Mouse (Mus musculus) forebrain, embryonic 12.5 days (tissue): ENCODE measurements around the gene Vmn2r71. TPM values are rescaled to one million over a fixed set of nuclear protein-coding genes. Genes with fewer than 3 reads are reported as not detected.

Experiments
- ATAC-seq: fragments of 200-750 bp; cut with Nextera tagmentation; 2 replicates; pipeline ENCODE4 v1.8.0; 2017; ENCODE audit warnings: moderate TSS enrichment; ENCODE audit not compliant: low FRiP score
- H3K27ac ChIP-seq: fragments of 300-500 bp; sonication (generic); 2 replicates; pipeline ENCODE4 v1.5.1; 2016; ENCODE audit warnings: mild to moderate bottlenecking
- H3K27me3 ChIP-seq: fragments of 300-500 bp; sonication (generic); 2 replicates; pipeline ENCODE4 v1.6.1; 2016; ENCODE audit warnings: mild to moderate bottlenecking
- H3K36me3 ChIP-seq: fragments of 300-500 bp; sonication (generic); replicated peaks from 2 replicates; pipeline ENCODE4 v1.6.1; 2016; ENCODE audit warnings: mild to moderate bottlenecking
- H3K4me1 ChIP-seq: fragments of 300-500 bp; sonication (generic); 2 replicates; pipeline ENCODE4 v1.6.1; 2016
- H3K4me2 ChIP-seq: fragments of 300-500 bp; sonication (generic); 2 replicates; pipeline ENCODE4 v1.6.1; 2016; ENCODE audit warnings: mild to moderate bottlenecking, moderate library complexity
- H3K4me3 ChIP-seq: fragments of 300-500 bp; sonication (generic); replicated peaks from 2 replicates; pipeline ENCODE4 v1.5.1; 2016; ENCODE audit warnings: mild to moderate bottlenecking
- H3K9ac ChIP-seq: fragments of 300-500 bp; sonication (generic); 2 replicates; pipeline ENCODE4 v1.6.1; 2016; ENCODE audit warnings: mild to moderate bottlenecking
- H3K9me3 ChIP-seq: fragments of 300-500 bp; sonication (generic); 2 replicates; pipeline ENCODE4 v1.6.1; 2016
- WGBS: fragments of 180-500 bp; shearing (Covaris S2); methylation state at CpG from one replicate; pipeline ENCODE4 v1.1.7; 2016; 5-methylcytosine and 5-hydroxymethylcytosine counted together
- polyA plus RNA-seq: library from polyadenylated mRNA; unstranded; fragments of >200 nt; fragmentation: Nextera tagmentation; extraction: Ambion mirVana; gene quantifications from 2 replicates; pipeline ENCODE4 v1.2.1, GENCODE M21; 2016

The Vmn2r71 gene
- polyA plus RNA-seq: not detected in 2 replicates

DNA sequence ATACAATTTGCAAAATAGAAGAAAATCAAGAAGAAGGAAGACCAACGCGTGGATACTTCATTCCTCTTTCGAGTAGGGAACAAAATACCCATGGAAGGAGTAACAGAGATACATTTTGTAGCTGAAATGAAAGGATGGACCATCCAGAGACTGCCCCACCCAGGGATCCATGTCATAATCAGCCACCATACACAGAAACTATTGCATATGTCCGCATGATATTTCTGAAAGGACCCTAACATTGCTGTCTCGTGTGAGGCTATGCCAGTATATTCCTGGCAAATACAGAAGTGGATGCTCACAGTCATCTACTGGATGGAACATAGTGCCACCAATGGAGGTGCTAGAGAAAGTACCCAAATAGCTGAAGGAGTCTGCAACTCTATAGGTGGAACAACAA lies at the start of gene Vmn2r71:
Gene Vmn2r71, plus strand, starts transcription at position 301 of the 400 bp plus-strand sequence.
- Histone ChIP-seq H3K36me3 (no peaks in the 10 kb centered on the region), H3K27ac (no peak within 1 kb of the TSS), H3K4me1 (no peaks in the 10 kb centered on the region), H3K27me3 (no peaks in the 10 kb centered on the region), H3K4me3 (no peak within 1 kb of the TSS), H3K9ac (no peak within 1 kb of the TSS), H3K9me3 (no peaks in the 10 kb centered on the region; the same call in 1 of the 2 replicates), H3K4me2 (no peak within 1 kb of the TSS)
- 85% methylated on average over 5 of the region's 5 CpGs for WGBS
- ATAC-seq: no peak

DNA sequence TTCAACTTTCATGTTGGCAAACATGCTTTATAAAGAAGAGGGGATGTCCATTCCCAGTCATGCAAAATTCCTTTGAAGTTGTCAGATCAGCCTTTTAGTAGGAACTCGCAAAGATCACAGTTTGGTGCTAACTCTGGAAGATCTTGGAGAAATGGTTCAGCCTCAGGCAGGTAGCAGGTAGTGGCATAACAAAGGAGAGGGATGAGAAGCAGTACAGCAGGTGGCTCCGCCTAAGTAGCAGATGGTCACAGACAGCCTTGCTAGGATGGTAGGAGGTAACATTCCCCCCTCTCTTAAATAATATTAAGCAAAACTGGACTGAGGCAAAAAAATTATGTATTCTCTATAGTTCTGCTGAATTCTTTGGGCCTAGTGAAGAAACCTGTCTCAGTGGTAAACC lies 20.8 kb upstream of the Vmn2r71 start:
- Histone ChIP-seq H3K27me3 (no peaks in the 10 kb centered on the region), H3K9me3 (peaks cover 16% of the 10 kb centered on the region), H3K4me3 (no peak overlapping the region), H3K36me3 (no peaks in the 10 kb centered on the region), H3K4me1 (no peaks in the 10 kb centered on the region), H3K27ac (no peak overlapping the region), H3K9ac (no peak overlapping the region), H3K4me2 (no peak overlapping the region)
- no peak for ATAC-seq
- 87% methylated on average over 2 of the region's 2 CpGs for WGBS

DNA sequence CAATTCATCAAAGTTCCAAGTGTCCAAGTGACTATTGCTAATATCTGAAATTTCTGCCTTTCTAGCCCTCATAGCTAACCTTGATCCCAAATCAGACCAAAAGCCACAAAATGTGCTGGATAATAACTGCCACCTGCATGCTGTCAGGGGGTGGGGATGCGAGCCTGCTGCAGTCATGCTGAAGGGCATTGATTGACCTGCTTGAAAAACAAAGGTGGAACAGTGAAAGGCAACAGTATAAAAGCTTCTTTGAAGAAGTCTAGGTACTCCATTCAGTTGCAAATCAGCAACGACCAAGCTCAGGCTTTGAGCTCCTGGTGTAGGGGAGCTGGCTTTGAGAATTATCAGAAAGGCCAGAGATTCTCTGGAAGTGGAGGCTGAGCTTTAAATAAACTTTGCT lies 19.8 kb upstream of the Vmn2r71 start:
- 43% methylated on average over 2 of the region's 2 CpGs for WGBS
- Histone ChIP-seq H3K36me3 (no peaks in the 10 kb centered on the region), H3K9me3 (peaks cover 16% of the 10 kb centered on the region), H3K27ac (no peak overlapping the region), H3K4me2 (no peak overlapping the region), H3K4me3 (no peak overlapping the region), H3K9ac (no peak overlapping the region), H3K4me1 (no peaks in the 10 kb centered on the region), H3K27me3 (no peaks in the 10 kb centered on the region)
- ATAC-seq: no peak

DNA sequence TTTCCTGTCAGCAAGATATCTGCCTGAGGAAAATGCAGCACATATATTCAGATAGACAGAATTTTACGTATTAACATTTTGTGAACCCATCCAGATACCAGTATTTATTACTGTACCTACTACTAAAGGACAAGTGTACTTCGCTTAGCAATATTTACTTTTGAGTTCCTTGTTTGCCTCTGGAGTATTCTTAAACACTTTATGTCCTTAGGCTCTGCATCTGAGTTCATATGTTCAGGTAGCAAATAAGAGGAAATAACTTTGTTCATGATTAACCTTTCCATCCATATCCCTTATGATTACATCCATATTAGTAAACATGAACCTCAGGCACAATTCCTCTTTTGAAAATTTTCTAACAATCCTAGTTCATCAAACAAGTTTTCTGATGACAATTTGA lies 6.2 kb downstream of the Vmn2r71 start, which contains the start of gene Vmn2r70:
Gene Vmn2r70, minus strand, starts transcription at position 101 of the 400 bp plus-strand sequence.
- Histone ChIP-seq H3K4me3 (no peak within 1 kb of the TSS), H3K9me3 (no peaks in the 10 kb centered on the region; the same call in 1 of the 2 replicates), H3K27me3 (no peaks in the 10 kb centered on the region), H3K4me2 (no peak within 1 kb of the TSS), H3K9ac (no peak within 1 kb of the TSS), H3K4me1 (no peaks in the 10 kb centered on the region), H3K36me3 (no peaks in the 10 kb centered on the region), H3K27ac (no peak within 1 kb of the TSS)
- no peak for ATAC-seq
- WGBS: 78% methylated on average over 2 of the region's 2 CpGs

Other genes starting within 250 kb of the Vmn2r71 start
- not detected in 2 replicates for gene Vmn2r69, start 147.2 kb upstream of the Vmn2r71 start, polyA plus RNA-seq
- gene Vmn2r70, start 6.1 kb downstream of the Vmn2r71 start, polyA plus RNA-seq: not detected in 2 replicates
- gene Vmn2r72, start 192.0 kb downstream of the Vmn2r71 start, polyA plus RNA-seq: not detected in 2 replicates